18 mouse cellular contexts compared by ENCODE assay signal in the genomic region with DNA sequence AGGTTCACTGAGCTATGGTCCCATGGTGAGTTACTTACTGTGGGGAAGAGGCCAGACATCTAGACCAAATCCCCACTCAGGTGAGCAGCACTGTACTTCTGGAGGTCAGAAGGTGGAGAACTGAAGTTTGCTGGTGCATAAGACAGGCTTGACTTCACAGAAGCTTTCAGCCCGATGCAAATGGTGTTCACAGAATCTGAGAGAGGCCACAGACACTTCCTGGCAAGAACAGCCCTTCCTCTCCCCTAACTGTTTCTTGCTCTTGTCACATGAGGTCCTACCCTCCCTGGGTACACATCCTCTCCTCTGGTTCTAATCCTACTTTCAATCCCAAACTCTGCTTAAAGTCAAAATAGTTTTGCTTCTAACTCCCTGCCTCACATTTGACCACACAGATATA. TPM values are rescaled to one million over a fixed set of nuclear protein-coding genes. Genes with fewer than 3 reads are reported as not detected.
A peak's percentile ranks its signal among the peaks of the same experiment; 100 is the strongest.
DNase-seq lines count a peak whose midpoint lies in the region; ATAC-seq and TF ChIP-seq lines count a peak whose summit lies in the region.
"Had no signal": no experiment of that assay in that cellular context is flagged by ENCODE, and none has a peak within 500 bp of the region (broad histone marks: within the 10 kb centered on the region; RNA-seq: fewer than 3 reads in every experiment).

No protein-coding gene starts in this region.

- no peak for TF ChIP-seq EP300 in liver, postnatal 0 days (IDR thresholded peaks at IDR 0.05; ENCODE audit: low read depth)

- ATAC-seq in midbrain, postnatal 0 days (ENCODE audit: low FRiP score), result no peak
- no peak for ATAC-seq in midbrain, embryonic 15.5 days (replicated peaks)
- 0 out of 2 replicates have a peak, but pooled peaks have one; percentile 31 for ATAC-seq in megakaryocyte, adult 5-6 weeks (ENCODE audit: poor library complexity, severe bottlenecking)
- ATAC-seq in liver, postnatal 0 days, result no peak

- WGBS in midbrain, postnatal 0 days, result 58% methylated on average over 1 of the region's 1 CpGs
- WGBS in midbrain, embryonic 15.5 days, result 64% methylated on average over 1 of the region's 1 CpGs
- WGBS in liver, postnatal 0 days (ENCODE audit: insufficient replicate concordance), result 0% methylated on average over 1 of the region's 1 CpGs

- peak overlapping the region; percentile 4; the same call in 1 of the 2 replicates for H3K4me2 ChIP-seq in midbrain, postnatal 0 days (ENCODE audit: low read depth, low read length, poor library complexity, severe bottlenecking)
- H3K4me2 ChIP-seq in midbrain, embryonic 15.5 days, result no peak overlapping the region
- H3K4me2 ChIP-seq in liver, postnatal 0 days (ENCODE audit: low read depth, low read length), result no peak overlapping the region
- H3K4me2 ChIP-seq: embryonic facial prominence, embryonic 13.5 days; limb, embryonic 12.5 days; liver, embryonic 13.5 days; neural tube, embryonic 13.5 days had no signal

- no peak overlapping the region for H3K27ac ChIP-seq in midbrain, postnatal 0 days (ENCODE audit: low read depth, low read length)
- H3K27ac ChIP-seq in midbrain, embryonic 15.5 days, result no peak overlapping the region
- no peak overlapping the region for H3K27ac ChIP-seq in liver, postnatal 0 days (ENCODE audit: low read depth)
- H3K27ac ChIP-seq: embryonic facial prominence, embryonic 13.5 days; heart, embryonic 10.5 days; limb, embryonic 12.5 days; liver, embryonic 13.5 days; neural tube, embryonic 13.5 days had no signal

- TF ChIP-seq CTCF in midbrain, postnatal 0 days (IDR thresholded peaks at IDR 0.05), result no peak
- TF ChIP-seq CTCF in liver, postnatal 0 days (IDR thresholded peaks at IDR 0.05; ENCODE audit: low read depth), result no peak

- 0 out of 2 replicates have a peak, but pooled peaks cover 2% of the 10 kb centered on the region for H3K36me3 ChIP-seq in midbrain, postnatal 0 days (ENCODE audit: insufficient read depth, low read length)
- peaks cover 4% of the 10 kb centered on the region; the same call in 1 of the 2 replicates for H3K36me3 ChIP-seq in midbrain, embryonic 15.5 days (replicated peaks)
- no peaks in the 10 kb centered on the region for H3K36me3 ChIP-seq in liver, postnatal 0 days (replicated peaks; ENCODE audit: insufficient read depth, low read length)
- H3K36me3 ChIP-seq: embryonic facial prominence, embryonic 13.5 days; heart, embryonic 10.5 days; limb, embryonic 12.5 days; liver, embryonic 13.5 days; neural tube, embryonic 13.5 days had no signal

- no peak overlapping the region for H3K4me3 ChIP-seq in midbrain, postnatal 0 days (ENCODE audit: low read depth, low read length)
- H3K4me3 ChIP-seq in midbrain, embryonic 15.5 days, result no peak overlapping the region
- H3K4me3 ChIP-seq in liver, postnatal 0 days (ENCODE audit: low read depth, low read length), result no peak overlapping the region
- H3K4me3 ChIP-seq: embryonic facial prominence, embryonic 13.5 days; heart, embryonic 10.5 days; limb, embryonic 12.5 days; liver, embryonic 13.5 days; neural tube, embryonic 13.5 days had no signal

- no peak overlapping the region for H3K9ac ChIP-seq in midbrain, postnatal 0 days (replicated peaks; ENCODE audit: low read length, poor library complexity, severe bottlenecking)
- H3K9ac ChIP-seq in midbrain, embryonic 15.5 days, result no peak overlapping the region
- H3K9ac ChIP-seq in liver, postnatal 0 days (replicated peaks), result no peak overlapping the region
- H3K9ac ChIP-seq: embryonic facial prominence, embryonic 13.5 days; limb, embryonic 12.5 days; liver, embryonic 13.5 days; neural tube, embryonic 13.5 days had no signal

- H3K4me1 ChIP-seq in midbrain, postnatal 0 days (ENCODE audit: insufficient read depth, low read length), result no peaks in the 10 kb centered on the region
- peaks cover 5% of the 10 kb centered on the region; the same call in 1 of the 2 replicates for H3K4me1 ChIP-seq in midbrain, embryonic 15.5 days
- no peaks in the 10 kb centered on the region for H3K4me1 ChIP-seq in liver, postnatal 0 days (ENCODE audit: insufficient read depth)
- H3K4me1 ChIP-seq: embryonic facial prominence, embryonic 13.5 days; limb, embryonic 12.5 days had no signal

- H3K9me3 ChIP-seq in midbrain, postnatal 0 days (ENCODE audit: low read length), result no peaks in the 10 kb centered on the region
- H3K9me3 ChIP-seq in midbrain, embryonic 15.5 days, result no peaks in the 10 kb centered on the region
- no peaks in the 10 kb centered on the region for H3K9me3 ChIP-seq in liver, postnatal 0 days (ENCODE audit: low read length)
- H3K9me3 ChIP-seq: embryonic facial prominence, embryonic 13.5 days; heart, embryonic 10.5 days; limb, embryonic 12.5 days; liver, embryonic 13.5 days; neural tube, embryonic 13.5 days had no signal

- peak; percentile 4 for DNase-seq in cerebellum, adult 11-12 months
- DNase-seq in cerebellum, postnatal 10 days, result no peak
- DNase-seq in midbrain, postnatal 0 days (ENCODE audit: low spot score), result no peak
- DNase-seq in thymus, postnatal 36 days, result peak; percentile 41 to 53
- DNase-seq in liver, postnatal 0 days, result no peak
- no peak for DNase-seq in embryo, embryonic 10 days (ENCODE audit: low spot score)
- DNase-seq: gastrocnemius, postnatal 14 days; kidney, adult 2 months; kidney, postnatal 14 days; layer of hippocampus, adult 9-11 months; liver, embryonic 13.5 days had no signal

- no peaks in the 10 kb centered on the region for H3K27me3 ChIP-seq in midbrain, postnatal 0 days (ENCODE audit: insufficient read depth, low read length)
- H3K27me3 ChIP-seq in midbrain, embryonic 15.5 days (replicated peaks), result no peaks in the 10 kb centered on the region
- H3K27me3 ChIP-seq in liver, postnatal 0 days (ENCODE audit: insufficient read depth, low read length), result no peaks in the 10 kb centered on the region
- H3K27me3 ChIP-seq: liver, embryonic 13.5 days; neural tube, embryonic 13.5 days had no signal

RNA-seq across cellular contexts. Expression of a gene that starts 9.2 kb away (rescaled TPM):
- 89.5 and 91.3 TPM in 2 replicates for total RNA-seq in midbrain, postnatal 0 days (2014; rRNA removed)
- 56.3 and 58.5 TPM in 2 replicates for polyA plus RNA-seq in midbrain, postnatal 0 days (2015; fragmentation: Nextera tagmentation; extraction: Ambion mirVana)
- polyA plus RNA-seq in midbrain, embryonic 15.5 days (2015; fragmentation: Nextera tagmentation; extraction: Ambion mirVana), result 52.1 and 56.4 TPM in 2 replicates
- 1.6 TPM in 1 of 2 replicates, not detected in the other for total RNA-seq in megakaryocyte, adult 5-6 weeks (2015)
- 0.18 and 0.49 TPM in 2 replicates for total RNA-seq in megakaryocyte, adult 5-6 weeks (2017)
- polyA plus RNA-seq in liver, postnatal 0 days (2015; fragmentation: Nextera tagmentation; extraction: Ambion mirVana), result 0.74 and 1.0 TPM in 2 replicates
- total RNA-seq: monocyte, adult 5-6 weeks had no signal

Comparison
In these comparisons a context has a peak if more than half of its experiments do, and no peak if none do; other contexts are left out.
1. DNase-seq: peak in cerebellum, adult 11-12 months (single experiment) and thymus, postnatal 36 days (2 of 2); none in cerebellum, postnatal 10 days (0 of 2), midbrain, postnatal 0 days (single experiment), liver, postnatal 0 days (single experiment) and embryo, embryonic 10 days (single experiment).
2. RNA of a gene that starts 9.2 kb away (polyA plus RNA-seq): 56.3 to 58.5 TPM in midbrain, postnatal 0 days and 52.1 to 56.4 TPM in midbrain, embryonic 15.5 days; 0.74 to 1.0 TPM in liver, postnatal 0 days; every median in the first group is over 10 times any median in the second.